Mouse (Mus musculus) right cerebral cortex, adult 2 months (tissue): ENCODE measurements around the gene Ifit1.
A peak's percentile ranks its signal among the peaks of the same experiment; 100 is the strongest.

Source experiments
- DNase-seq, 2 experiments: peaks; one replicate each; pipeline ENCODE4 v3.0.0; 2021 to 2022; ENCODE audit warnings: low spot score in 2 of 2

Ifit1 gene

GRCm38 (mm10) chr19:34655227-34655805, 14.6 kb downstream of the Ifit1 start:
- no peak for DNase-seq

GRCm38 (mm10) chr19:34656511-34657298, 16.0 kb downstream of the Ifit1 start:
- no peak for DNase-seq

GRCm38 (mm10) chr19:34662067-34662507, 21.4 kb downstream of the Ifit1 start:
- DNase-seq = peak; percentile 34 to 61

GRCm38 (mm10) chr19:34662740-34663139, 22.1 kb downstream of the Ifit1 start:
- DNase-seq = no peak

- peak; percentile 78 to 84 for DNase-seq
Measured at GRCm38 (mm10) chr19:34666127-34666526, 25.5 kb downstream of the Ifit1 start.

GRCm38 (mm10) chr19:34673476-34673875, 32.8 kb downstream of the Ifit1 start:
- DNase-seq = no peak

GRCm38 (mm10) chr19:34678428-34678827, 37.8 kb downstream of the Ifit1 start:
- no peak for DNase-seq

GRCm38 (mm10) chr19:34684857-34685256, 44.2 kb downstream of the Ifit1 start:
- DNase-seq = peak; percentile 53 to 67

GRCm38 (mm10) chr19:34685530-34685929, 44.9 kb downstream of the Ifit1 start:
- DNase-seq = no peak

GRCm38 (mm10) chr19:34691402-34691801, 50.7 kb downstream of the Ifit1 start:
- DNase-seq = no peak

- DNase-seq = no peak
Measured at GRCm38 (mm10) chr19:34696352-34696986, 55.8 kb downstream of the Ifit1 start.

GRCm38 (mm10) chr19:34697461-34697860, 56.8 kb downstream of the Ifit1 start:
- no peak for DNase-seq

- DNase-seq = no peak
Measured at GRCm38 (mm10) chr19:34698432-34698831, 57.8 kb downstream of the Ifit1 start.

- DNase-seq = no peak
Measured at GRCm38 (mm10) chr19:34698852-34699251, 58.2 kb downstream of the Ifit1 start.

GRCm38 (mm10) chr19:34699300-34699699, 58.6 kb downstream of the Ifit1 start:
- DNase-seq = no peak
